Mouse (Mus musculus) spleen, postnatal 36 days (tissue): Measurements from ENCODE around the gene Gm49383.

Experiments
- DNase-seq, 2 experiments: peaks; one replicate each; pipeline ENCODE4 v3.0.0; 2022; ENCODE audit warnings: low spot score in 2 of 2, mixed read lengths in 1 of 2

The Gm49383 gene

GRCm38 (mm10) chr12:69196444-69197377, at the start of gene Gm49383:
TSS of gene Gm49383 (minus strand) at chr12:69197104.
- DNase-seq: peak; percentile 62 to 64

- peak; percentile 52 to 57 for DNase-seq
Observed at GRCm38 (mm10) chr12:69241771-69242431, 45.0 kb upstream of the Gm49383 start.

DNA sequence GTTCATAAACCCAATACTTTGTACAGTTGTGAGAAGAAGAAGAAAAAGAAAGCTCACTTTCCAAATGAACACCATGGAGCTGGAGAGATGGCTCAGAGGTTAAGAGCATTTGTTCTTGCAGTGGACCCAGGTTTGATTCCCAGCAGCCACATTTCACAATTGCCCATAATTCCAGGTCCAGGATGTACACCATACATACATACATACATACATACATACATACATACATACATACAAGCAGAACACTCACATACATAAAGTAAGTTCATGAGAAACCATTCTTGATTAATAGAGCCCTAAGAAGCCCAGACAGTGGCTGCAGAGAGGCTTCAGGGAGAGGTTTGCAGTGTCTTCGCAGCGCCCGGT, 44.5 kb upstream of the Gm49383 start:
- no peak for DNase-seq

- no peak for DNase-seq
Observed at GRCm38 (mm10) chr12:69240876-69241275, 44.0 kb upstream of the Gm49383 start, which contains the start of gene Klhdc1. TSS of gene Klhdc1 (plus strand) at chr12:69241176.

DNA sequence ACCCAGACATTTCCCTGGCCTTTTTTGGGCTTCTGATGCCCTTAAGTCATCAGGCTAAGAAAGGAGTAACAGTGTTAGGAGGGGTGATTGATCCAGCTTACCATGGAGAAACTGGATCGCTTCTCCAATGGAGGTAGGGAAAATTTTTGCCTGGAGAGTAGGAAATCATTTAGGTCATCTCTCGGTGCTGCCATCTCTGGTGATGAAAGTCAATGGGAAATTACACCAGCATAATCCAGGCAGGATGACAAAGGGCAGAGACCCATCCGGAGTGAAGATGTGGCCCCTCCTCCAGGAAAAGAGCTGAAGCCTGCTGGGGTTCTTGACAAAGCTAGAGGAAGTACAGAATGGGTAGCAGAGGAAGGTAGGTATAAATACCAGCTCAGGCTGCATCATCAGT, 41.4 kb upstream of the Gm49383 start:
- no peak for DNase-seq

GRCm38 (mm10) chr12:69235782-69236181, 38.9 kb upstream of the Gm49383 start:
- no peak for DNase-seq

GRCm38 (mm10) chr12:69229251-69229650, 32.3 kb upstream of the Gm49383 start:
- DNase-seq: peak; percentile 49 to 57

DNA sequence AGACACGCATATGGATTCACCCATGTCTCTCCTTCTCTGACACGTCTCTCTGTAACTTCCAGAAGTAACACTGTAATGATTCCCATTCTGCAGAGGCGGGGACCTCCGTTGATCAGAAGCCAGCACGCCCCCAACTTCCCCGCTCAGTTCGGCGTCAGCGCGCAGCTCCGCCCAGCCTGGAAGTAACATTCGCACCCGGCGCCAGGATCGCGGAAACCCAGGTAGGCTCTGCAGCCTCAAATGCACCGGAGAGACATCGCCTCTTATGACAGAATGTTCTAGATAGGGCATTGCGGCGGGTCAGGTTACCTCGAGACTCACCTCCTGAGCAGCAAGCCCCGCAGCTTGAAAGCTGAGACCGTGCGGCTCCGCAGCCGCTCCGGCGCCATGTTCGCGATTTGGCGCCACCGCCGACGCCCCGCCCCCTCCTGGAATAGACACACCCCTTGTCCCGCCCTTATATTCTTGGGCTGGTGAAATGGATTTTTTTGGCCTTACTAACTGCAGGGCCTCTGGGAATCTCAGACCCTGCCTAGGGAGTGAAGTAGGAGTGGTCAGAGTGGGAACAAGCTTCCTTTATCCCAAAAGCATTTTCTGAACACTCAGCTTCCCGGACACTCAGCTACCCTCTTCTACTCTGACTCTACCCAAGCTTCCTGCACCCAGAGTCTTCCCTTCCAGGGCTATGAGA, 31.0 kb upstream of the Gm49383 start, which contains the start of gene Pole2:
Gene Pole2 (minus strand): TSS at position 420 of the 691 bp plus-strand sequence.
- DNase-seq: peak; percentile 75 to 79

DNA sequence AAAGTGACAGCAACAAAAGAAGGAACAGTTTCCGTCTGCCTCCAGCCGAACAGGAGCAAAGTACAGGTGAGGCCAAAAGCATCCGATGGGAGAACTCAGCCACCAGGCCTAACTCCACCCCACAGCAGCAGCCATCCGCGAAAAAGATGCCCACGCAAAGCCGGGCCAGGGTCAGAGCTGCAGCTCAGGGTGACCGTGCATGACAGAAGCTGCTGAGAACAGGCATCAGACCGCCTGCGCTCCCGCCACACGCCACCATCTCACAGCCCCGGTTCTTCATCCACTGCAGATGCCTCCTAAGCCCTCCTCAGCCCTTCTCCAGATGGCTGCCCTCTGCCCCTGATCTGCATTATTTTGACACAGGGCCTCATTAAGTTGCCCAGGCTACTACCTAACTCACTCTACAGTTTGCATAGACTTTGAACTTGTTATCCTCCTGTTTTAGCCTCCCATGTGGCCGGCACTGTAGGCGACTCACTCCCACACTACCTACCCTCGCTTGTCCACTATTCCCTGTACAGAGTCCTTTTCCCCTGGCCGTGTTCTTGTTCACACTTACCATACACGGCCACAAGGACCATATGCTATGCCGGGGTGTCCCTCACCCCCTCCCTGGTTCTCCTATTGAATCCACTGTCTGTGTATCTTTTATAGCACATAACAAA, 23.8 kb upstream of the Gm49383 start:
- no peak for DNase-seq

GRCm38 (mm10) chr12:69216587-69216986, 19.7 kb upstream of the Gm49383 start:
- no peak for DNase-seq

GRCm38 (mm10) chr12:69215000-69215785, 18.3 kb upstream of the Gm49383 start:
- no peak for DNase-seq

DNA sequence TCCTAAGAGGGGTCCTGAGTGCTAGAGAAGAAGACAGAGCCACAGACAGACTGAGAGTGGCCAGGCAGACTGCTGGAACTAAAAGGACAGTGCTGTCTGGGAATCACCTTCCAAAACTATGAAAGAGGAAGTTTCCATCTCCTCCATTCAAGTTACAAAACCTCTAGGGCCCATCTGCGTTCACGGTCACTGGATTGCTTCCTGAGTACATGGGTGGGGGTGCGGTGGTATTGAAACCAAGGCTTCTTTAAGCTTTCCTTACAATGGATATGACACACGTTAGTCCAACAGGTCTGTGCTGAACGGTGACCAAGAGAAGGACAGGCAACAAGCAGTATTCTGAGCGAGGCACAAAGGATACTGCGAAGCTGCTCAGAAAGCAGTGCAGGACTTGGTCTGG, 17.5 kb upstream of the Gm49383 start:
- DNase-seq: no peak

DNA sequence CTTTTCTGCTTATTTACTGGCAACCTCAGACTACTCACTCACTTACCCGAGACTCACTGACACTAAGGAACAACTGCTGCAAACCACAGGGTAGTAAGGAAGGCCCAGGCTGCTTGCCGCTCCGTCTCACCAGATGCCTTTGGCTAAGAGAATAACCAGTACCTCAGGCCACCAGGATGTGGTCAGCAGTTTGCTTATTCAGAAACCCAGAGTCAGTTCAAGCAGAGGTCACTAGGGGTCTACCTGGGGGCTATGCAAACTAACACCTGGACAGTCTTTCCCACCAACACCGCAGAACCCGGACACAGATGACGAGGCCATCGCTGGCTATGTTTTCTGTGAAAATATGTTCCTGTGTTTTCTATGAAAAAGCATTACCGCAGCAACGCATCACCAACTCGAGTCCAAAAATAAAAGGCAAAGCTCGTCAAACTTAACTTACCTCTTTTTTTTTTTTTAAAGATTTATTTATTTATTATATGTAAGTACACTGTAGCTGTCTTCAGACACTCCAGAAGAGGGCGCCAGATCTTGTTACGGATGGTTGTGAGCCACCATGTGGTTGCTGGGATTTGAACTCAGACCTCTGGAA, 16.4 kb upstream of the Gm49383 start:
- DNase-seq: no peak

DNA sequence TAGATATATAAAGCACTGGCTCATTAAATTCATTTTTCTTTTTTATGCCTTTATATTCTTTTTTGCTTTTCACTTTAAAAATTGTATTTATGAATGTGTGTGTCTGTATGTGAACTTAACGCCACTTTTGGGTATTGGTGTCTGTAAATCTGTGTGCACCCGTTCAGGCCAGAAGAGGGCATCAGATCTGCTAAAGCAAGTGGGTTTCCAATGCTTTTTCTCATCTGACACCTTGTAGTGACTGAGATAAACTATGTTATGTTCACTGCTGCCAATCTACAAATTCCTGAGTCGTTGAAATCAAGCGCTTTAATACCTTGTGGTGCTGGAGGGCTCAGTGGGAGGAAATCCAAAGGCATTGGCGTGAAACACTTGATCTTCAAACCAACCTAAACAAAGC, 14.2 kb upstream of the Gm49383 start:
- DNase-seq: no peak

GRCm38 (mm10) chr12:69210056-69210979, 13.4 kb upstream of the Gm49383 start:
- DNase-seq: no peak

DNA sequence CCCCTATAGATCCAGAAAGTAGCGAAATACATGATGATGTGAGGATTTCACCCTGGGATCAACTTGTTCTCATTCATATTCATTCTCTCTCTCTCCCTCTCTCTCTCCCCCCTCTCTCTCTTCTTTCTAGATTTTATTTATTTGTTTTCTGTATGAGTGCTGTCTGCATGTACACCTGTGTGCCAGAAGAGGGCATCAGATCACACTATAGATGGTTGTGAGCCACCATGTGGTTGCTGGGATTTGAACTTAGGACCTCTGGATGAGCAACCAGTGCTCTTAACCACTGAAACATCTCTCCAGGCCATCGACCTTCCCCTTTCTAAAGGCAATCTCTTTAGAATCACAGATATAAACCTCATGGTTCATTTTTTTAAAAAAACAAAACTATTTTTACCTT, 11.6 kb upstream of the Gm49383 start:
- no peak for DNase-seq

GRCm38 (mm10) chr12:69207926-69208325, 11.0 kb upstream of the Gm49383 start:
- no peak for DNase-seq

DNA sequence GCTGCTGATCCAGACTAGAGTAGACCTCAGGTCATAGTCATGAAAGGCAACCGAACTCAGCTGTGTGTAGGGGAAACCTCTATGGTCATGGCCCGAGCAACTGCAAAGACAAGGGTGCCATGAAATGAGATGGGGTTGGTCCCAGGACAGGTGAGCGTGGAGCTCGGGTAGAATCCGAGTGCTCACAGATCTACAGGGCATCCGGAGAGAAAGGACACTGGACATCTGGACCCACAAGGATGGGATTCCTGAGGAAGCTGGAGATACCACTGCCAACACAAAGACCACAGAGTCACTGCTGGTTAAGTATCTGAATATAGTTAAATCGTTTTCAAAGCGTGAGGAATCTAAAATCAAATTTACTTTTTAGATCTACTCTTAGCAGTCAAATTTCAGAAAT, 10.5 kb upstream of the Gm49383 start:
- no peak for DNase-seq

DNA sequence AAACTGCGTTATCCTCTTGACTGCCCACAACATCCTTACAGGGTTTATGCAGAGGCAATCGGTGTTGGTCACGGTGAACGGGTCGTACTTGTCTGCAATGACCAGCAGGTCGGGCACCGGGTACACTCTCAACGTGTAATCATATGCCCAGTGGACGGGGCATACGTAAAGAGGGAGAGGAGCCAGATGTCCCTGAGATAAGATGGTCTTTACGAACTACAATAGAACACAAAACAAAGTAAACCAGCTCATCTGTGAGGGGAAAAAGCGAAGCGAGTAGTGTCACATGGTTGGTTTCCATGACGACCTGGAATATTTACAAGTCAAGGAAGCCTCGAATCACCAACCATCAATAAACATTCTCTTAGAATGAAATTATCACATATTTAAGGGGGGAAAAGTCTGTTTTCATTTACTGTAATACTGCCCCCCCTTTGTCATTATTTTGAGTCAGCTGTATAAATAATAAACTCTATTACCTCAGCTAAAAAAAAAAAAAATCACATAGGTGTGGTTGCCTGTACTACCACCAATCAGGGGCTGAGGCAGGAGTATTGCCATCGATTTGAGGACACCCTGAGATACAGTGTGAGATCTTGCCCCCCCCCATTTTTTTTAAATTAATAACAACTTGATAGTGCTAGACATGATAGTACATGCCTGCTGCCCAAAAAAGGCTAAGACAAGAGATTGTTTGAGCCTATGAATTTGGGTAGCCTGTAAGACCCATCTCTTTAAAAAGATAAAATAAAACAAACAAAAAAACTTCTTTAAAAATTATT, 7.3 kb upstream of the Gm49383 start, which contains the start of gene Gm49384:
Gene Gm49384 (minus strand): TSS at position 216 of the 782 bp plus-strand sequence.
- no peak for DNase-seq
